14 mouse cellular contexts compared by ENCODE assay signal in genomic region chr6:92827360-92827759, GRCm38 (mm10). TPM values are rescaled to one million over a fixed set of nuclear protein-coding genes. Genes with fewer than 3 reads are reported as not detected.
DNase-seq lines count a peak whose midpoint lies in the region; ATAC-seq and TF ChIP-seq lines count a peak whose summit lies in the region.
"Had no signal": no experiment of that assay in that cellular context is flagged by ENCODE, and none has a peak within 500 bp of the region (broad histone marks: within the 10 kb centered on the region; RNA-seq: fewer than 3 reads in every experiment).

No protein-coding gene starts in this region.

- DNase-seq in heart, adult 8-10 months (ENCODE audit: low spot score) = peak; percentile 59
- DNase-seq in heart, postnatal 36 days = no peak
- peak; percentile 79 for DNase-seq in lung, postnatal 0 days (ENCODE audit: low spot score)
- no peak for DNase-seq in lung, postnatal 4 days
- peak; percentile 82 for DNase-seq in ZHBTc4 (ENCODE audit: low read depth, low spot score)
- DNase-seq in heart, postnatal 0 days (ENCODE audit: low spot score) = peak; percentile 57
- DNase-seq: cerebellum, adult 11-12 months; gastrocnemius, postnatal 10 days; right cerebral cortex, postnatal 4 days had no signal

- TF ChIP-seq EP300 in lung, postnatal 0 days (IDR thresholded peaks at IDR 0.05) = peak; percentile 56; the same call in 1 of the 2 replicates
- no peak for TF ChIP-seq EP300 in heart, postnatal 0 days (IDR thresholded peaks at IDR 0.05; ENCODE audit: low read depth)

- H3K27me3 ChIP-seq in lung, postnatal 0 days (replicated peaks; ENCODE audit: insufficient read depth, low read length) = no peaks in the 10 kb centered on the region
- H3K27me3 ChIP-seq in heart, postnatal 0 days (ENCODE audit: control insufficient read depth, insufficient read depth, low read length) = no peaks in the 10 kb centered on the region

- ATAC-seq in lung, postnatal 0 days = peak; percentile 55
- ATAC-seq in heart, postnatal 0 days (ENCODE audit: insufficient read depth, low read depth) = peak; percentile 51; the same call in 1 of the 2 replicates
- ATAC-seq in megakaryocyte progenitor cell, adult 5-6 weeks (replicated peaks; ENCODE audit: poor library complexity) = no peak

- no peak overlapping the region for H3K4me2 ChIP-seq in lung, postnatal 0 days (replicated peaks; ENCODE audit: low read depth, low read length)
- no peak overlapping the region for H3K4me2 ChIP-seq in heart, postnatal 0 days (ENCODE audit: low read depth, low read length)
- H3K4me2 ChIP-seq: hindbrain, embryonic 15.5 days; liver, embryonic 11.5 days had no signal

- WGBS in lung, postnatal 0 days = 40% methylated on average over 5 of the region's 5 CpGs
- 25% methylated on average over 5 of the region's 5 CpGs for WGBS in heart, postnatal 0 days

- H3K4me1 ChIP-seq in lung, postnatal 0 days (ENCODE audit: insufficient read depth, low read depth, low read length) = 0 out of 2 replicates have a peak, but pooled peaks cover 3% of the 10 kb centered on the region
- H3K4me1 ChIP-seq in heart, postnatal 0 days (ENCODE audit: control insufficient read depth, insufficient read depth) = peaks cover 30% of the 10 kb centered on the region
- H3K4me1 ChIP-seq: hindbrain, embryonic 15.5 days had no signal

- H3K4me3 ChIP-seq in lung, postnatal 0 days (ENCODE audit: low read depth, low read length) = no peak overlapping the region
- H3K4me3 ChIP-seq in heart, postnatal 0 days (ENCODE audit: low read depth, low read length) = no peak overlapping the region
- H3K4me3 ChIP-seq: hindbrain, embryonic 15.5 days had no signal

- TF ChIP-seq CTCF in lung, postnatal 0 days (IDR thresholded peaks at IDR 0.05) = no peak
- no peak for TF ChIP-seq CTCF in heart, postnatal 0 days (IDR thresholded peaks at IDR 0.05; ENCODE audit: low read depth)

- intact Hi-C loops in heart, postnatal 36 days (cut with DNase I) = no loop called here

- peak overlapping the region; percentile 12; the same call in 1 of the 2 replicates for H3K27ac ChIP-seq in lung, postnatal 0 days (ENCODE audit: low read length)
- peak overlapping the region; percentile 62 for H3K27ac ChIP-seq in heart, postnatal 0 days (ENCODE audit: low read depth)
- H3K27ac ChIP-seq: hindbrain, embryonic 15.5 days had no signal

- no peak overlapping the region for H3K9ac ChIP-seq in lung, postnatal 0 days (replicated peaks; ENCODE audit: low read depth)
- no peak overlapping the region for H3K9ac ChIP-seq in heart, postnatal 0 days (replicated peaks; ENCODE audit: low read depth, low read length)
- H3K9ac ChIP-seq: hindbrain, embryonic 15.5 days had no signal

- no peaks in the 10 kb centered on the region for H3K36me3 ChIP-seq in lung, postnatal 0 days (ENCODE audit: insufficient read depth, low read length)
- peaks cover 10% of the 10 kb centered on the region for H3K36me3 ChIP-seq in heart, postnatal 0 days (replicated peaks; ENCODE audit: control insufficient read depth, insufficient read depth, low read length)
- H3K36me3 ChIP-seq: hindbrain, embryonic 15.5 days had no signal

- no peaks in the 10 kb centered on the region for H3K9me3 ChIP-seq in lung, postnatal 0 days (ENCODE audit: low read length)
- H3K9me3 ChIP-seq in heart, postnatal 0 days (replicated peaks; ENCODE audit: control insufficient read depth, low read length) = no peaks in the 10 kb centered on the region
- H3K9me3 ChIP-seq: hindbrain, embryonic 15.5 days had no signal

RNA-seq across cellular contexts. Expression of gene A730049H05Rik, which starts 11.1 kb away (rescaled TPM):
- total RNA-seq in heart, adult 8-10 months (2022) = under 1 TPM; 0.11 to 0.22 (median 0.16) TPM
- under 1 TPM; 0.14 to 0.27 TPM for total RNA-seq in heart, postnatal 36 days (2021)
- polyA plus RNA-seq in lung, postnatal 0 days (2015; fragmentation: Nextera tagmentation; extraction: Ambion mirVana) = 1.4 and 1.5 TPM in 2 replicates
- 0.46 TPM in 2 replicates for total RNA-seq in heart, postnatal 0 days (2014; rRNA removed; ENCODE audit: low replicate concordance)
- 1.3 and 1.7 TPM in 2 replicates for polyA plus RNA-seq in heart, postnatal 0 days (2015; fragmentation: Nextera tagmentation; extraction: Ambion mirVana)
- not detected in 2 replicates for total RNA-seq in megakaryocyte progenitor cell, adult 5-6 weeks (2015)
- total RNA-seq in megakaryocyte progenitor cell, adult 5-6 weeks (2017) = not detected in 2 replicates
- total RNA-seq: megakaryocyte, adult 5-6 weeks had no signal

RNA-seq across cellular contexts. Expression of gene Gm15737, which starts 41.8 kb away (rescaled TPM):
- total RNA-seq in heart, adult 8-10 months (2022) = under 1 TPM; 0.20 to 0.72 (median 0.27) TPM
- total RNA-seq in heart, postnatal 36 days (2021) = under 1 TPM; 0.24 to 0.28 TPM
- polyA plus RNA-seq in lung, postnatal 0 days (2015; fragmentation: Nextera tagmentation; extraction: Ambion mirVana) = 0.05 TPM in 2 replicates
- 0.15 and 0.35 TPM in 2 replicates for total RNA-seq in heart, postnatal 0 days (2014; rRNA removed; ENCODE audit: low replicate concordance)
- 0.26 TPM in 2 replicates for polyA plus RNA-seq in heart, postnatal 0 days (2015; fragmentation: Nextera tagmentation; extraction: Ambion mirVana)
- total RNA-seq in megakaryocyte progenitor cell, adult 5-6 weeks (2015) = not detected in 2 replicates
- not detected in 2 replicates for total RNA-seq in megakaryocyte progenitor cell, adult 5-6 weeks (2017)
- total RNA-seq: layer of hippocampus, adult 18-20 months; megakaryocyte, adult 5-6 weeks had no signal
- polyA plus RNA-seq: hindbrain, embryonic 15.5 days; liver, embryonic 11.5 days had no signal

Comparison
In these comparisons a context has a peak if more than half of its experiments do, and no peak if none do; other contexts are left out.
1. DNase-seq: peak in heart, adult 8-10 months (single experiment), lung, postnatal 0 days (single experiment), ZHBTc4 (single experiment) and heart, postnatal 0 days (single experiment); none in heart, postnatal 36 days (0 of 2) and lung, postnatal 4 days (0 of 2).